Mouse (Mus musculus) forebrain, embryonic 13.5 days (tissue): ENCODE results near the gene Chfr. TPM values are rescaled to one million over a fixed set of nuclear protein-coding genes. Genes with fewer than 3 reads are reported as not detected.

Experiments used
- ATAC-seq: fragments of 200-750 bp; cut with Nextera tagmentation; 2 replicates; pipeline ENCODE4 v1.8.0; 2017
- H3K27ac ChIP-seq: fragments of 300-500 bp; sonication (generic); 2 replicates; pipeline ENCODE4 v1.5.1; 2015; ENCODE audit warnings: inconsistent platforms, mild to moderate bottlenecking, moderate library complexity
- H3K27me3 ChIP-seq: fragments of 300-500 bp; sonication (generic); 2 replicates; pipeline ENCODE4 v1.6.1; 2015; ENCODE audit warnings: mild to moderate bottlenecking, inconsistent platforms
- H3K36me3 ChIP-seq: fragments of 300-500 bp; sonication (generic); 2 replicates; pipeline ENCODE4 v1.6.1; 2015; ENCODE audit warnings: mild to moderate bottlenecking, inconsistent platforms; ENCODE audit not compliant: poor library complexity, severe bottlenecking
- H3K4me1 ChIP-seq: fragments of 300-500 bp; sonication (generic); 2 replicates; pipeline ENCODE4 v1.6.1; 2015; ENCODE audit warnings: inconsistent platforms
- H3K4me2 ChIP-seq: fragments of 300-500 bp; sonication (generic); 2 replicates; pipeline ENCODE4 v1.6.1; 2015; ENCODE audit warnings: inconsistent platforms, mild to moderate bottlenecking, moderate library complexity
- H3K4me3 ChIP-seq: fragments of 300-500 bp; sonication (generic); 2 replicates; pipeline ENCODE4 v1.5.1; 2015; ENCODE audit warnings: mild to moderate bottlenecking, inconsistent platforms
- H3K9ac ChIP-seq: fragments of 300-500 bp; sonication (generic); 2 replicates; pipeline ENCODE4 v1.6.1; 2015; ENCODE audit warnings: mild to moderate bottlenecking, inconsistent platforms
- H3K9me3 ChIP-seq: fragments of 300-500 bp; sonication (generic); replicated peaks from 2 replicates; pipeline ENCODE4 v1.6.1; 2016; ENCODE audit warnings: inconsistent platforms
- WGBS: fragments of 180-500 bp; shearing (Covaris S2); methylation state at CpG from one replicate; pipeline ENCODE4 v1.1.7; 2015; 5-methylcytosine and 5-hydroxymethylcytosine counted together
- polyA plus RNA-seq: library from polyadenylated mRNA; unstranded; fragments of >200 nt; fragmentation: Nextera tagmentation; extraction: Ambion mirVana; gene quantifications from 2 replicates; pipeline ENCODE4 v1.2.1, GENCODE M21; 2015

The Chfr gene
- polyA plus RNA-seq, 1 experiment from 2014 or later, result 85.5 TPM

DNA sequence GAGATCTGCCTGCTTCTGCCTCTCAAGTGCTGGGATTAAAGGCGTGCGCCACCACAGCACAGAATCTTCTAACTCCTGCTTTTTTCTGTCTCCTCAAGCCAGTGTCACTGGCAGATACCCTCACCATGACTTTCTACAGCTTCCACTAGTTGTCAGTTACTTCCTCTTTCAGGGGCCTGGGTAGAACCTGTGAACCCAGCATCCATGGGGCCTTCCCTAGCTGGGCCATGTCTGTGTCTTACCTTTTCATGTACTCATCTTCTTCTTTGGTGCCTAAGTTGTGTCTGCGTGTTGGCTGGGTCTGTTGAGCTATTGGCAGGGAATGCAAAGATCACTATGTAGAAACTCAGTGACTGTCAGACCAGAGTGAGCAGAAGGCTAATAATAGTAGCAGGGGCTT is 2.2 kb downstream of the Chfr start:
- Histone ChIP-seq H3K4me1 (peaks cover 12% of the 10 kb centered on the region), H3K27ac (no peak overlapping the region), H3K9ac (no peak overlapping the region), H3K9me3 (no peaks in the 10 kb centered on the region), H3K36me3 (peaks cover 23% of the 10 kb centered on the region), H3K27me3 (no peaks in the 10 kb centered on the region), H3K4me3 (no peak overlapping the region), H3K4me2 (no peak overlapping the region)
- 98% methylated on average over 3 of the region's 3 CpGs for WGBS
- ATAC-seq, result no peak

DNA sequence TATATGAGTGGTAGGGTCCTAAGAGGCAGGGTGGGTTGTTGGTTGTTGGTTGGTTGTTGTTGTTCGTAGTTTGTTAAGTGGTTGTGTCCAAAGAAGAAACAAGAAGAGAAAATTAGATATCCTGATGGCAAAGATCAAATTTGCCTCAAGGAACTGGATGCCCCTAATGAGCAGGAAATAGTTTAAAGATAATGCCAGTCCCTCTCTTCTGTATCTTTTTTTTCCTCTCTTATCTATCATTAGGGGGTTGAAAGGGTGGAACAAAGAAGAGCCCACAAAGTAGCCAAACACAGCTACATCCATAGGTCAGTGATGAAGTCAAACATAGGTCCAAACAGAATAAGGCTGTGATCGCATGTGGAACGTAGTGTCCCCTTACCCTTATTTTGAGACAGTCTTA is 3.7 kb downstream of the Chfr start:
- no peak overlapping the region for H3K27ac ChIP-seq
- H3K9me3 ChIP-seq, result no peaks in the 10 kb centered on the region
- H3K9ac ChIP-seq, result no peak overlapping the region
- no peak overlapping the region for H3K4me3 ChIP-seq
- 90% methylated on average over 3 of the region's 3 CpGs for WGBS
- H3K36me3 ChIP-seq, result peaks cover 36% of the 10 kb centered on the region
- no peak for ATAC-seq
- peaks cover 12% of the 10 kb centered on the region for H3K4me1 ChIP-seq
- no peaks in the 10 kb centered on the region for H3K27me3 ChIP-seq
- H3K4me2 ChIP-seq, result no peak overlapping the region

DNA sequence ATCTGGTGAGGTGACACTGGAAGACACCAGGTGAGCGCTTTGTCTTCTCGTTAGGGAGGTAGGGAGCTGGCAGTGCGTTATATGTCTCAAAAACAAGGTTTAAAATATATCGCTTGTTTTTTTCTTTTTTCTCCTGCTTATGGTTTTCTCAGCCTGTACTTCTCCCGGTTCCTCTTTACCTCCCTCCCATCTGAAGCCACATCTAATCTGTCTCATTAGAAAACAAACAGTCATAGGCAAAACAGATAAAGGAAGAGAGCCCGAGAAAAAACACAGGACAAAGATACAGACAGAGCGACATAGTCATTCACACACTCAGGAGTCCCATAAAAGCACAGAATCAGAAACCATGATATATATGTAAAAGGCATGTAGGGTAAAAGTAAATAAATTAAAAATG is 4.8 kb downstream of the Chfr start:
- Histone ChIP-seq H3K4me2 (no peak overlapping the region), H3K4me3 (no peak overlapping the region), H3K36me3 (peaks cover 46% of the 10 kb centered on the region), H3K27me3 (no peaks in the 10 kb centered on the region), H3K9ac (no peak overlapping the region), H3K27ac (no peak overlapping the region), H3K4me1 (peaks cover 12% of the 10 kb centered on the region), H3K9me3 (no peaks in the 10 kb centered on the region)
- ATAC-seq, result no peak
- 92% methylated on average over 7 of the region's 7 CpGs for WGBS

DNA sequence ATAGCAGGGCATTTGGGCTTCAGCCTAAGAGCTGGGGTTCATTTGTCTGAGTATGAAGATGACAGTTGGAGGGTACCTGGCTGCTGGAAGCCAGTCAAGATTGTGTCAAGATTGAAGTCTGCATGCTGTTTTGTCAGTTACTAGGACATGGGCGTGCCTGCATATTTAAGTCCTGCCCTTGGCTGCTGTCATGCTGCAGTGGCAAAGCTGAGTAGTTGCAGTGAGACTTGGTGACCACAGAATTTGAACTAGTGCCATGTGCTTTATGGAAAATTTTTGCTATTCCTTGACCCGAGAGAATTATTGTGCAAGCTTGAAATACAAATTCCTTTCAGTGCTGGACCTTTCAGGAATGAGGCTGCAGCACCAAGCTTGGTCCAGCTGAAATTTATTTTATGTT is 6.7 kb downstream of the Chfr start:
- H3K9me3 ChIP-seq, result no peaks in the 10 kb centered on the region
- H3K4me1 ChIP-seq, result peaks cover under 1% of the 10 kb centered on the region; the same call in 1 of the 2 replicates
- no peak overlapping the region for H3K4me3 ChIP-seq
- H3K9ac ChIP-seq, result no peak overlapping the region
- no peak for ATAC-seq
- H3K27me3 ChIP-seq, result no peaks in the 10 kb centered on the region
- H3K36me3 ChIP-seq, result peaks cover 62% of the 10 kb centered on the region
- no peak overlapping the region for H3K4me2 ChIP-seq
- H3K27ac ChIP-seq, result no peak overlapping the region
- 90% methylated on average over 2 of the region's 2 CpGs for WGBS

DNA sequence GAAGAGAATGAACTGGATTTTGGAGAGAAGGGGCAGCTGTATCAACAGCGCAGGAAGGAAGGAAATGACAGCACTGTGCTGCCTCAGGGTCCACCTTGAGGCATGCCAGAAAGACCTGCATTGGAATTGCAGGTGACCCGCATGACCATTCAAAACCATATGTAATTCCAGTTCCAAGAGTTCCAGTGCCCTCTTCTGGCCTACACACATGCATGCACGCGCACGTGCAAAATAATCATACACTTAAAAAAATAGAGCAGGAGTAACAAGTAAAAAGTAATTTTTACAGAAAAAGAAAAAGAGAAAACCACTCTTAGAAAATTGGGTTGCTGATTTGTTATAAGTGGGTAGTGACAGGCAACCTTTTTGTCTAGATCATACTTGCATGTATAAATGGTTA is 7.4 kb downstream of the Chfr start:
- Histone ChIP-seq H3K36me3 (peaks cover 69% of the 10 kb centered on the region), H3K9ac (no peak overlapping the region), H3K4me1 (no peaks in the 10 kb centered on the region), H3K9me3 (no peaks in the 10 kb centered on the region), H3K4me2 (no peak overlapping the region), H3K4me3 (no peak overlapping the region), H3K27me3 (no peaks in the 10 kb centered on the region), H3K27ac (no peak overlapping the region)
- ATAC-seq, result no peak
- 92% methylated on average over 5 of the region's 5 CpGs for WGBS

DNA sequence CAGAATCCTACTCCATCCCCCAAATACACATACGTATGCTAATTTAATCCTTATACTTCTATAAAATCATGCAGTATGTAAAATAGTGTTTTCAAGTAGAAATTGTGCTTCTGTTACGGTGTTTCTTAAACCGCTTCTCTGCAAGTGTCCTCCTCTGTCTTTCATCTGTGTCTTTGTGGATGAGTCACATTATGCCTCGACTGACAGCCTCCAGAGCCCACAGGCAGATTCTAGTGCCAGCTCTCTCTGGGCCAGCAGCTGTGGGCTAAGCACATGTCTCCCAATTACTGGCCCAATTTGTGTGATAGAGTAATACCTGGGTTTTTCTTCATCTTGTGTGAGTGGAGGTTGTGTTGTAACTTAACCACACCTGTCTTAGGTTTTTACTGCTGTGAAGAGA is 33.7 kb downstream of the Chfr start:
- H3K9ac ChIP-seq, result no peak overlapping the region

DNA sequence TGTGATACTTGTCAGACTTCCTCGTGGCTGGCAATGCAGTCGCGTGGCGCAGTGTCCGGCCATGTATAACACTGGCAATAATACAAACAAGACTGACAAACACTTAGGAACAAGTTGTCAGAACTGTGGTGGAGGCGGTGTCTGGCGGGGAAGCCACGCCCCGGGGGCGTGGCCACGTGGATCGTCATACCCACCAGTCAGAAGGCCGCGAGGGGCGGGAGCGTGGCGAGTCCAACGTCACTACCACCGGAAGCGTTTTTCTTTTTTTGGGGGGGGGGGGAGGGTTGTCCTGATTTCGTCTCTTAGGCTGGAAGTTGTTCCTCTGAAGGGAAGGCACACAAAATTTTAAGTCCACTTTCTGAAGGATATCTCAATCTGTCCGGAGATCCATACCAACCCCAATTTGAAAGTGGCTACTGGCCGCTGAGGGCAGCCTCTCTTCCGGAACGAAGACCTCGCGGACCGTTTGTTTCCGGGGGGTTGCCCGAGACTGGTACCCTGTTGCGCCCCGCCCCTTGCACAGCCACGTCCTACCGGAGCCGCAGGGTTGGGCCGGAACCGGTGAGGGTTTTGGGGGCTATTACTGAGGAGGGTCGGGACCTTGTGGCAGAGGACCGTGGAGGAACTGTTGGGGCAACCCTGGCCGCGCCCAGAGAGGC is 40.8 kb downstream of the Chfr start, which contains the start of gene Golga3:
Golga3 (plus strand) TSS at position 340 of the 659 bp plus-strand sequence.
- Histone ChIP-seq H3K4me2 (peak within 1 kb of the TSS; percentile 91), H3K4me3 (peak within 1 kb of the TSS; percentile 95), H3K36me3 (peaks cover 11% of the 10 kb centered on the region), H3K9me3 (no peaks in the 10 kb centered on the region), H3K9ac (peak within 1 kb of the TSS; percentile 87), H3K4me1 (peaks cover 14% of the 10 kb centered on the region), H3K27me3 (no peaks in the 10 kb centered on the region), H3K27ac (peak within 1 kb of the TSS; percentile 66)
- WGBS, result under 1% methylated on average over 41 of the region's 41 CpGs
- peak; percentile 99 for ATAC-seq

More for the DNA sequence above, 33.7 kb downstream of the Chfr start:
- Histone ChIP-seq H3K27me3 (no peaks in the 10 kb centered on the region), H3K36me3 (peaks cover 74% of the 10 kb centered on the region), H3K4me2 (no peak overlapping the region), H3K9me3 (no peaks in the 10 kb centered on the region), H3K27ac (no peak overlapping the region), H3K4me1 (no peaks in the 10 kb centered on the region), H3K4me3 (no peak overlapping the region)
- 96% methylated on average over 4 of the region's 4 CpGs for WGBS
- ATAC-seq, result no peak

DNA sequence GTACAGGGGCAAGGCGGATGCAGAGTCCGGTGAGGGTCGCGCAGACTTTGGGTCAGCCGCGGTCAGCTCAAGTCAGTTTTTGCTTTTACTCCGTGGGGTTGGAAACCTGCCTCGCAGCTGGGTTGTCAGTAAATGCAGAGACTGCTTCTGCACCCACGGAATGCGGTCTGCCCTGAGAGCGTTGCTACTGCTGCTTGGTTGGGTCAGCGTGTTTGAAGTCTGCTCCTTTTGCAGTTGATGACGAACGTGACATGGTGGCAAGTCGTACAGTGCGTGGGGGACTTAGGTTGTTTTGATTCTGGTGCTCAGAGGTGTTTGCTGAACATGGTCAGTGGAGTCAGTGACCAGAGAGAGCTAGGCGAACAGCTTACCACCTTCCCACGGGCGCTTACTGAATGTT is 41.4 kb downstream of the Chfr start:
- Histone ChIP-seq H3K4me1 (peaks cover 14% of the 10 kb centered on the region), H3K4me2 (peak overlapping the region; percentile 91), H3K9me3 (no peaks in the 10 kb centered on the region), H3K4me3 (peak overlapping the region; percentile 95), H3K9ac (peak overlapping the region; percentile 87), H3K36me3 (peaks cover 12% of the 10 kb centered on the region), H3K27ac (peak overlapping the region; percentile 66; the same call in 1 of the 2 replicates), H3K27me3 (no peaks in the 10 kb centered on the region)
- 4% methylated on average over 19 of the region's 19 CpGs for WGBS
- ATAC-seq, result 0 out of 2 replicates have a peak, but pooled peaks have one; percentile 20

DNA sequence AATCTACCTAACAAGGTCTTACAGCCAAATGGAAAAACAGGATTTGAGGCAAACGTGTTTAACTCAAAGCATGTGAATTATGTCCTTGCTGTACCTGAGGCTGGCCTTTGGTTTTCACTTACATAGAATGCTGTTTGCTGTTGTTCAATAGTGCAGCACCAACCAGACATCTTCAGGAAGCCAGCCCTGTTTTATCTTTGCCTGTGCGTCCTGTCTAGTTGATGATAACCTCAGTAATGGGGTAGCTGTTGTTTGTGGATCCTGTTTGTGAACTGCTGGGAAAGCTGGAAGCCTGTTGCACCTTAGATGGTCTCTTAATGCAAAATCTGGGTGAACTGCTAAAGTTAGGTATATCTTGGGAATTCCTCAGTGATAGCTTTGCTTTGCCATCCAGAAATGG is 43.0 kb downstream of the Chfr start:
- 91% methylated on average over 2 of the region's 2 CpGs for WGBS

DNA sequence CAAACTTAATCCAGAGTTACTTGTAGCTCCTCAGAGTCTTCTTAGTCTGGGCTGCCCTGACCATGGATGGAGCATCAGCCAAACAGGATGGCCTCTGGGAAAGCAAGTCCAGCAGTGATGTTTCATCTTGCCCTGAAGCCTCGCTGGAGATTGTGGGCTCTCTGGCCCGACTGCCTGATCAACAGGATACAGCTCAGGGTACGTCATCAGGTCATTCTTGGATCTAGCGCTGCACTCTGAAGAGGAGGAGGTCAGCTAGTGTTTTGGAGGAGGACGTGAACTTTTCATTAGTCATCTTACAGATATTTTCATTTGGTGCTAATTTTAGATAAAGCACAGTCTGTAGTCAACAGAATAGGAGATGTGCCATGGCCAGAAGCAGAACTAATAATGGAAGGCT is 46.1 kb downstream of the Chfr start:
- Histone ChIP-seq H3K36me3 (peaks cover 45% of the 10 kb centered on the region), H3K9ac (no peak overlapping the region), H3K4me2 (no peak overlapping the region), H3K27me3 (no peaks in the 10 kb centered on the region), H3K4me1 (peaks cover 10% of the 10 kb centered on the region), H3K4me3 (no peak overlapping the region), H3K9me3 (no peaks in the 10 kb centered on the region), H3K27ac (no peak overlapping the region)
- no peak for ATAC-seq
- 93% methylated on average over 5 of the region's 5 CpGs for WGBS

More for the DNA sequence above, 43.0 kb downstream of the Chfr start:
- no peaks in the 10 kb centered on the region for H3K9me3 ChIP-seq
- ATAC-seq, result no peak
- peaks cover 18% of the 10 kb centered on the region for H3K36me3 ChIP-seq
- no peak overlapping the region for H3K4me3 ChIP-seq
- no peak overlapping the region for H3K27ac ChIP-seq
- no peak overlapping the region for H3K9ac ChIP-seq
- H3K27me3 ChIP-seq, result no peaks in the 10 kb centered on the region
- peaks cover 14% of the 10 kb centered on the region for H3K4me1 ChIP-seq
- no peak overlapping the region for H3K4me2 ChIP-seq

DNA sequence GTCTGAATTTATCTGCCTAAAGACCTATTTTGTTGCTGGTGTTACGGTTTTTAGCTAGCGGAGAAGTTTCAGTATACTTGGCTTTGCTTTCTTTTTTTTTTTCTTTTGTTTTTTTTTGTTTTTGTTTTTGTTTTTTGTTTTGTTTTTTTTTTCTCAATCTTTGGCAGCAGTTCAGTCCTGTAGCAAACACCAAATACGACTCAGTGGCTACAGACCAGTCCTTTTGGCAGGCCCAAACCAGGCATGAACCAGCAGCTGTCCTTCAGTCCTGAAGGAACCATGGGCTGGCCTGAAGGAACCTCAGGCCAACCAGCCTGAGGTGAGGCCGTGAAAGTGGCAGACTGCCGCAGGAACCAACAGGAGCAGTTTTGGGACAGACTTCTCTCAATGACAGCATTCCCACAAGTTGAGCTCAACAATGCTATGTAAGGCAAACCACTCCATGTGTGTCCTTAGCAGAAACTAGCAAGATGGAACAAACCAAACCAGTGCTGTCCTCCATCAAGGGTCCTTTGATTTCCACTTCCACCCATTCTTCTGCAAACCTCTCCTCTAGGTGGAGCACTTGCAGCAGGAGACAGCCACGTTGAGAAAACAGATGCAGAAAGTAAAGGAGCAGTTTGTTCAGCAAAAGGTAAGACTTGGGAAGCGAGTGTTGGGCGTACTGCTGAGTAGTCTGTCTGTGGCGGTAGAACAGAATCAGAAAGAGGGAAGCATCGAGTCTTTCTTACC is 67.7 kb downstream of the Chfr start:
- Histone ChIP-seq H3K36me3 (peaks cover 85% of the 10 kb centered on the region), H3K9ac (no peak overlapping the region), H3K27me3 (no peaks in the 10 kb centered on the region), H3K27ac (no peak overlapping the region), H3K4me2 (no peak overlapping the region), H3K4me1 (no peaks in the 10 kb centered on the region), H3K9me3 (no peaks in the 10 kb centered on the region), H3K4me3 (no peak overlapping the region)
- no peak for ATAC-seq
- WGBS, result 87% methylated on average over 10 of the region's 10 CpGs

DNA sequence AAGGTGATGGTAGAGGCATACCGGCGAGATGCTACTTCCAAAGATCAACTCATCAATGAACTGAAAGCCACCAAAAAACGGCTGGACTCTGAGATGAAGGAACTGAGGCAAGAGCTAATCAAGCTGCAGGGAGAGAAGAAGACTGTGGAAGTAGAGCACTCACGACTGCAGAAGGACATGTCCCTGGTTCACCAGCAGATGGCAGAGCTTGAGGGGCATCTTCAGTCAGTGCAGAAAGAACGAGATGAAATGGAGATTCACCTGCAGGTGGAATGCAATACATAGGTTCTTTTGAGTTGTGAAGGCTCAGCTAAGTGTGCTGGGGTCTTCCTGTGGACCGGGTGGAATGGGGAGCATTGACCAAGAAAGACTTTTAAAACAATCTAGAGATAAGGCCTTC is 69.1 kb downstream of the Chfr start:
- H3K4me3 ChIP-seq, result no peak overlapping the region
- H3K27ac ChIP-seq, result no peak overlapping the region
- no peaks in the 10 kb centered on the region for H3K4me1 ChIP-seq
- H3K4me2 ChIP-seq, result no peak overlapping the region
- no peaks in the 10 kb centered on the region for H3K27me3 ChIP-seq
- no peaks in the 10 kb centered on the region for H3K9me3 ChIP-seq
- 85% methylated on average over 6 of the region's 6 CpGs for WGBS
- peaks cover 97% of the 10 kb centered on the region for H3K36me3 ChIP-seq
- H3K9ac ChIP-seq, result no peak overlapping the region
- no peak for ATAC-seq
